Mouse (Mus musculus): ENCODE results near the gene 1810065E05Rik. TPM values are rescaled to one million over a fixed set of nuclear protein-coding genes. Genes with fewer than 3 reads are reported as not detected.

Gene 1810065E05Rik
- polyA plus RNA-seq (2014; fragmentation: Nextera tagmentation; extraction: Ambion mirVana) = not detected in 2 replicates

- Histone ChIP-seq H3K9me3 (replicated peaks; ENCODE audit: control insufficient read depth, low read length) (no peaks in the 10 kb centered on the region), H3K27ac (ENCODE audit: low read depth, low read length) (no peak within 1 kb of the TSS), H3K4me3 (ENCODE audit: low read depth, low read length) (no peak within 1 kb of the TSS), H3K4me1 (ENCODE audit: control insufficient read depth, insufficient read depth, low read length) (peaks cover 4% of the 10 kb centered on the region; the same call in 1 of the 2 replicates), H3K4me2 (no peak within 1 kb of the TSS), H3K36me3 (ENCODE audit: control insufficient read depth, insufficient read depth, low read length) (no peaks in the 10 kb centered on the region), H3K9ac (ENCODE audit: low read depth, low read length) (no peak within 1 kb of the TSS), H3K27me3 (ENCODE audit: control insufficient read depth, insufficient read depth, low read length) (no peaks in the 10 kb centered on the region)
- WGBS (ENCODE audit: insufficient replicate concordance) = 45% methylated on average over 1 of the region's 1 CpGs
- no peak for ATAC-seq (replicated peaks; ENCODE audit: insufficient number of reproducible peaks, low FRiP score, low TSS enrichment)
Measured at GRCm38 (mm10) chr11:58420815-58421214, at the start of gene 1810065E05Rik. 1810065E05Rik (plus strand) TSS chr11:58421111.

GRCm38 (mm10) chr11:58377273-58377672, 43.6 kb upstream of the 1810065E05Rik start:
- H3K9me3 ChIP-seq (replicated peaks; ENCODE audit: control insufficient read depth, low read length) = no peaks in the 10 kb centered on the region
- ATAC-seq (replicated peaks; ENCODE audit: insufficient number of reproducible peaks, low FRiP score, low TSS enrichment) = no peak
- 61% methylated on average over 2 of the region's 2 CpGs for WGBS (ENCODE audit: insufficient replicate concordance)

GRCm38 (mm10) chr11:58377686-58378085, 43.2 kb upstream of the 1810065E05Rik start:
- 51% methylated on average over 1 of the region's 1 CpGs for WGBS (ENCODE audit: insufficient replicate concordance)

More at GRCm38 (mm10) chr11:58377273-58377672, 43.6 kb upstream of the 1810065E05Rik start:
- Histone ChIP-seq H3K36me3 (ENCODE audit: control insufficient read depth, insufficient read depth, low read length) (no peaks in the 10 kb centered on the region), H3K4me2 (no peak overlapping the region), H3K27ac (ENCODE audit: low read depth, low read length) (no peak overlapping the region), H3K9ac (ENCODE audit: low read depth, low read length) (no peak overlapping the region), H3K4me1 (ENCODE audit: control insufficient read depth, insufficient read depth, low read length) (no peaks in the 10 kb centered on the region), H3K27me3 (ENCODE audit: control insufficient read depth, insufficient read depth, low read length) (no peaks in the 10 kb centered on the region), H3K4me3 (ENCODE audit: low read depth, low read length) (no peak overlapping the region)

DNA sequence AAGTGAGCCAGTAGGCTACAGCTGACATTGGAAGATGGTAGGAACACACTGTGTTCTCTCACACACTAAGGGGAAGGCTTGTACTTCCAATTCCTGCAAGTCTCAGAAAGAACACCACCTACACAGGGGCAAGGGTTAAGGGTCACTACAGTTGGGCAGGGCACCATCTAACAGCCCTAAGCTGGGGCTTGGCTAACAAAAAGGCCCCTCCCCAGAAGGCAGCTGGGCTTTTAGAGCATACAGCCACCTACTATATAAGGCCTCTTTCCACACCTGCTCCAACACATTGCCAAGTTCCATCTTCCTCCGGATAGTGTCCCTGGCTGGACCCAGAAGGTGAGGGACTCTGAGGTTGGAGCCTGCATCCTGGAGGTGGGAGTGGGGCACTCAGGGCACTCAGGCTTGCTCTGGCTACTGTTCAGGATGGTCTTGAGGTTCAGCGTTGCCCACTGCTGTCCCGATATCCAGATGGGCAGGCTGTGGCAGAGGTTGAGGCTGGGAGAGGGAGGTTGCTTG, 42.1 kb upstream of the 1810065E05Rik start, which contains the start of gene Lypd8:
Lypd8 (plus strand) TSS at position 281 of the 516 bp plus-strand sequence.
- Histone ChIP-seq H3K27ac (ENCODE audit: low read depth, low read length) (no peak within 1 kb of the TSS), H3K9ac (ENCODE audit: low read depth, low read length) (no peak within 1 kb of the TSS), H3K4me3 (ENCODE audit: low read depth, low read length) (no peak within 1 kb of the TSS), H3K36me3 (ENCODE audit: control insufficient read depth, insufficient read depth, low read length) (no peaks in the 10 kb centered on the region), H3K27me3 (ENCODE audit: control insufficient read depth, insufficient read depth, low read length) (no peaks in the 10 kb centered on the region), H3K9me3 (replicated peaks; ENCODE audit: control insufficient read depth, low read length) (no peaks in the 10 kb centered on the region), H3K4me2 (no peak within 1 kb of the TSS), H3K4me1 (ENCODE audit: control insufficient read depth, insufficient read depth, low read length) (no peaks in the 10 kb centered on the region)
- WGBS (ENCODE audit: insufficient replicate concordance) = 73% methylated on average over 3 of the region's 3 CpGs
- ATAC-seq (replicated peaks; ENCODE audit: insufficient number of reproducible peaks, low FRiP score, low TSS enrichment) = no peak

More at GRCm38 (mm10) chr11:58377686-58378085, 43.2 kb upstream of the 1810065E05Rik start:
- H3K36me3 ChIP-seq (ENCODE audit: control insufficient read depth, insufficient read depth, low read length) = no peaks in the 10 kb centered on the region
- H3K27ac ChIP-seq (ENCODE audit: low read depth, low read length) = no peak overlapping the region
- no peak overlapping the region for H3K9ac ChIP-seq (ENCODE audit: low read depth, low read length)
- H3K27me3 ChIP-seq (ENCODE audit: control insufficient read depth, insufficient read depth, low read length) = no peaks in the 10 kb centered on the region
- no peaks in the 10 kb centered on the region for H3K9me3 ChIP-seq (replicated peaks; ENCODE audit: control insufficient read depth, low read length)
- no peak for ATAC-seq (replicated peaks; ENCODE audit: insufficient number of reproducible peaks, low FRiP score, low TSS enrichment)
- H3K4me2 ChIP-seq = no peak overlapping the region
- H3K4me3 ChIP-seq (ENCODE audit: low read depth, low read length) = no peak overlapping the region
- no peaks in the 10 kb centered on the region for H3K4me1 ChIP-seq (ENCODE audit: control insufficient read depth, insufficient read depth, low read length)

GRCm38 (mm10) chr11:58379516-58379915, 41.4 kb upstream of the 1810065E05Rik start:
- Histone ChIP-seq H3K9ac (ENCODE audit: low read depth, low read length) (no peak overlapping the region), H3K36me3 (ENCODE audit: control insufficient read depth, insufficient read depth, low read length) (no peaks in the 10 kb centered on the region), H3K4me1 (ENCODE audit: control insufficient read depth, insufficient read depth, low read length) (no peaks in the 10 kb centered on the region), H3K4me2 (no peak overlapping the region), H3K4me3 (ENCODE audit: low read depth, low read length) (no peak overlapping the region), H3K9me3 (replicated peaks; ENCODE audit: control insufficient read depth, low read length) (no peaks in the 10 kb centered on the region), H3K27me3 (ENCODE audit: control insufficient read depth, insufficient read depth, low read length) (no peaks in the 10 kb centered on the region), H3K27ac (ENCODE audit: low read depth, low read length) (no peak overlapping the region)
- no peak for ATAC-seq (replicated peaks; ENCODE audit: insufficient number of reproducible peaks, low FRiP score, low TSS enrichment)
- 78% methylated on average over 1 of the region's 1 CpGs for WGBS (ENCODE audit: insufficient replicate concordance)

DNA sequence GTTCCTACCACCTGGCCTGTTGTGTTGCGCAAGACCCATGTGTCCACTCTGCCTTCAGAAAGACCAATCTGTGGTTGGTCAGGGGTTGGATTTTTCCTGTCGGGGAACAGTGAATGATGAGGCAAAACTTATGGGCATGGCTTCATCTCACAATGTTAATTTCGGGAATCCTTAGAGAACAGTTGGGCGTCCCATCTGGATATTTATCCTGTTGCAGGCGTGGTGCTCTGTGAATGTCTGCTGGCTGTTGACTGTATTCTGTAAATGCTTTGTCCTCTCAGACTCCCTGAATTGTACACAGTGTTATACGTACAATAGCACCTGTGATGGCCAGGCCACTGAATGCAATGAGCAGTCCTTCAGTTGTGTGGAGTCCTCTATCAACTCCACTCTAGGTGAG, 38.4 kb upstream of the 1810065E05Rik start:
- Histone ChIP-seq H3K4me1 (ENCODE audit: control insufficient read depth, insufficient read depth, low read length) (no peaks in the 10 kb centered on the region), H3K36me3 (ENCODE audit: control insufficient read depth, insufficient read depth, low read length) (no peaks in the 10 kb centered on the region), H3K9me3 (replicated peaks; ENCODE audit: control insufficient read depth, low read length) (no peaks in the 10 kb centered on the region), H3K4me3 (ENCODE audit: low read depth, low read length) (no peak overlapping the region), H3K9ac (ENCODE audit: low read depth, low read length) (no peak overlapping the region), H3K27ac (ENCODE audit: low read depth, low read length) (no peak overlapping the region), H3K27me3 (ENCODE audit: control insufficient read depth, insufficient read depth, low read length) (no peaks in the 10 kb centered on the region), H3K4me2 (no peak overlapping the region)
- WGBS (ENCODE audit: insufficient replicate concordance) = 86% methylated on average over 6 of the region's 6 CpGs
- no peak for ATAC-seq (replicated peaks; ENCODE audit: insufficient number of reproducible peaks, low FRiP score, low TSS enrichment)

DNA sequence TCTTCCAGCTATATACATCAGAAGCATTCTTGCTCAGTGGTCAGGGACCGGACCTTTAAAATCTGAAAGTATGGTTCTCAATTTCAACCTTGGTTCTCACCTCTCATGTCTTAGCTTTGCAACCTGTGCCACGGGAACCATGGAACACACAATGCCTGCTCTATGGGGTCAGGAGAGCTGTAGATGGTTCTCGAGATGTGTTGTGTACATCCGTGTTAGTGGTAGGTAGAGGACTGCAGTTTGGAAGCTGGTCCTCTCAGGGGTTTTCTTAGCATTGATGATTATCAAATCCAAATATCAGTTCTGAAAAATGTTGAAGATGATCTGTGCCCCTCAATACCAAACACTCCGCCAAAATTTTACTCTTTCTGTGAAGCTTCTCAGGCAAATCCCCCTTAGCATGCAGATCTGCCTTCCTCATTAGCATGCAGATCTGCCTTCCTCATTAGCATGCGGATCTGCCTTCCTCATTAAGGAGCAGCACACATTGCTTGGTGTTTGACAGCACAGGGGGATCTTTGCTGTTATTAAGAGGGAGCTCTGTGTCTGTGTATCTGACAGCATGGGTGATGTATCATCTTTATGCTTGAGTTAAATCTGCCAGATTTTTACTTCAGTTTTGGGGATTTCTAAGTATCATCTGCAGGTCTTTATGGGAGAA, 20.8 kb upstream of the 1810065E05Rik start:
- no peaks in the 10 kb centered on the region for H3K36me3 ChIP-seq (ENCODE audit: control insufficient read depth, insufficient read depth, low read length)
- H3K4me1 ChIP-seq (ENCODE audit: control insufficient read depth, insufficient read depth, low read length) = no peaks in the 10 kb centered on the region
- H3K4me3 ChIP-seq (ENCODE audit: low read depth, low read length) = no peak overlapping the region
- no peaks in the 10 kb centered on the region for H3K27me3 ChIP-seq (ENCODE audit: control insufficient read depth, insufficient read depth, low read length)
- H3K9me3 ChIP-seq (replicated peaks; ENCODE audit: control insufficient read depth, low read length) = no peaks in the 10 kb centered on the region
- no peak for ATAC-seq (replicated peaks; ENCODE audit: insufficient number of reproducible peaks, low FRiP score, low TSS enrichment)
- WGBS (ENCODE audit: insufficient replicate concordance) = 56% methylated on average over 6 of the region's 6 CpGs
- H3K9ac ChIP-seq (ENCODE audit: low read depth, low read length) = no peak overlapping the region
- H3K27ac ChIP-seq (ENCODE audit: low read depth, low read length) = no peak overlapping the region
- no peak overlapping the region for H3K4me2 ChIP-seq

DNA sequence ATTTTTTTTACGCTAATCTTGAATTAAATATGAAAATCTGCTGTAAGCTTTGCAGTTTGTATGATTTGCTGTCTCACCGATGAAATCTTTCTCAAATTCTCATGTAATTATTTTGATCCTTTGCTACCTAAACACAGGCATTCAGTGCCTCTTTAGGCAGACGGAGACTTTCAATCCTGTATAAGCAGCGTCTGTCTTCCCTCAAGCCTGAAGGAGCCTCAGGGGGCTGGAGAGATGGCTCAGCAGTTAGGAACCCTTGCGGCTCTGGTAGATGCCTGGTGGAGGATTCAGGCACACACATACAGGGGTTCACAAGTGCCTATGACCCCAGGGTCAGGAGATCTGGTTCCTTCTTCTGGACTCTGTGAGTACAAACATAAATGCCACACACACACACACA, 20.3 kb upstream of the 1810065E05Rik start:
- Histone ChIP-seq H3K4me2 (no peak overlapping the region), H3K36me3 (ENCODE audit: control insufficient read depth, insufficient read depth, low read length) (no peaks in the 10 kb centered on the region), H3K4me3 (ENCODE audit: low read depth, low read length) (no peak overlapping the region), H3K27me3 (ENCODE audit: control insufficient read depth, insufficient read depth, low read length) (no peaks in the 10 kb centered on the region), H3K27ac (ENCODE audit: low read depth, low read length) (no peak overlapping the region), H3K9me3 (replicated peaks; ENCODE audit: control insufficient read depth, low read length) (no peaks in the 10 kb centered on the region), H3K9ac (ENCODE audit: low read depth, low read length) (no peak overlapping the region), H3K4me1 (ENCODE audit: control insufficient read depth, insufficient read depth, low read length) (no peaks in the 10 kb centered on the region)
- WGBS (ENCODE audit: insufficient replicate concordance) = 58% methylated on average over 5 of the region's 5 CpGs
- no peak for ATAC-seq (replicated peaks; ENCODE audit: insufficient number of reproducible peaks, low FRiP score, low TSS enrichment)

GRCm38 (mm10) chr11:58408066-58408465, 12.8 kb upstream of the 1810065E05Rik start:
- no peak overlapping the region for H3K4me3 ChIP-seq (ENCODE audit: low read depth, low read length)
- no peak overlapping the region for H3K27ac ChIP-seq (ENCODE audit: low read depth, low read length)
- ATAC-seq (replicated peaks; ENCODE audit: insufficient number of reproducible peaks, low FRiP score, low TSS enrichment) = no peak
- H3K9ac ChIP-seq (ENCODE audit: low read depth, low read length) = no peak overlapping the region
- H3K4me1 ChIP-seq (ENCODE audit: control insufficient read depth, insufficient read depth, low read length) = no peaks in the 10 kb centered on the region
- no peaks in the 10 kb centered on the region for H3K9me3 ChIP-seq (replicated peaks; ENCODE audit: control insufficient read depth, low read length)
- 68% methylated on average over 3 of the region's 3 CpGs for WGBS (ENCODE audit: insufficient replicate concordance)
- H3K4me2 ChIP-seq = no peak overlapping the region
- H3K36me3 ChIP-seq (ENCODE audit: control insufficient read depth, insufficient read depth, low read length) = no peaks in the 10 kb centered on the region
- no peaks in the 10 kb centered on the region for H3K27me3 ChIP-seq (ENCODE audit: control insufficient read depth, insufficient read depth, low read length)
